Mouse (Mus musculus) myocyte (in vitro differentiated cells): ENCODE measurements around the gene Tcl1b2. TPM values are rescaled to one million over a fixed set of nuclear protein-coding genes. Genes with fewer than 3 reads are reported as not detected.
"Not testable (repeated sequence)": the region's sequence is repeated elsewhere in the genome, so short reads cannot be mapped to it uniquely, and the experiment has no call there.

Source experiments
- H3K27me3 ChIP-seq: one replicate; pipeline ENCODE4 v1.6.1; 2011; ENCODE audit not compliant: control insufficient read depth, insufficient read depth, insufficient read length
- H3K36me3 ChIP-seq: one replicate; pipeline ENCODE4 v1.6.1; 2011; ENCODE audit not compliant: control insufficient read depth, insufficient read depth
- H3K4me2 ChIP-seq: one replicate; pipeline ENCODE4 v1.6.1; 2011; ENCODE audit warnings: low read depth, control low read depth
- H3K4me3 ChIP-seq: one replicate; pipeline ENCODE4 v1.5.1; 2011; ENCODE audit warnings: mild to moderate bottlenecking, control low read depth, moderate library complexity
- H3K79me2 ChIP-seq: one replicate; pipeline ENCODE4 v1.6.1; 2011; ENCODE audit not compliant: control insufficient read depth, insufficient read depth
- H3ac ChIP-seq: one replicate; pipeline ENCODE4 v1.6.1; 2011; ENCODE audit not compliant: control insufficient read depth, insufficient read length
- CEBPB ChIP-seq: IDR thresholded peaks from 2 replicates; pipeline ENCODE4 v1.6.1; 2011; ENCODE audit warnings: mild to moderate bottlenecking, moderate library complexity; ENCODE audit not compliant: poor library complexity, insufficient read depth, severe bottlenecking
- E2F4 ChIP-seq: IDR thresholded peaks from one replicate; pipeline ENCODE4 v1.6.1; 2011; ENCODE audit warnings: mild to moderate bottlenecking, control low read depth, moderate library complexity; ENCODE audit not compliant: insufficient read depth
- MAX ChIP-seq: IDR thresholded peaks from one replicate; pipeline ENCODE4 v1.6.1; 2011; ENCODE audit warnings: low read depth, mild to moderate bottlenecking, control low read depth
- MYOD1 ChIP-seq, 3 experiments: IDR thresholded peaks; one replicate each; pipeline ENCODE4 v1.6.1; 2011; ENCODE audit warnings: control low read depth in 2 of 3, low read depth in 2 of 3, mild to moderate bottlenecking in 2 of 3, moderate library complexity in 1 of 3; ENCODE audit not compliant: insufficient read length in 2 of 3, control insufficient read depth in 1 of 3
- MYOG ChIP-seq, 3 experiments: IDR thresholded peaks; one replicate each; pipeline ENCODE4 v1.6.1; 2011; ENCODE audit warnings: control low read depth in 2 of 3, low read depth in 2 of 3, mild to moderate bottlenecking in 2 of 3; ENCODE audit not compliant: insufficient read length in 2 of 3, control insufficient read depth in 1 of 3, insufficient read depth in 1 of 3
- POLR2A ChIP-seq: IDR thresholded peaks from one replicate; pipeline ENCODE4 v1.6.1; 2011; ENCODE audit warnings: low read depth, mild to moderate bottlenecking, control low read depth, moderate library complexity; ENCODE audit not compliant: insufficient read length
- POLR2AphosphoS2 ChIP-seq: IDR thresholded peaks from one replicate; pipeline ENCODE4 v1.6.1; 2011; ENCODE audit warnings: low read depth, control low read depth; ENCODE audit not compliant: insufficient read length
- REST ChIP-seq: IDR thresholded peaks from one replicate; pipeline ENCODE4 v1.6.1; 2011; ENCODE audit warnings: mild to moderate bottlenecking, control low read depth, moderate library complexity; ENCODE audit not compliant: insufficient read depth, insufficient read length
- SRF ChIP-seq: IDR thresholded peaks from one replicate; pipeline ENCODE4 v1.6.1; 2011; ENCODE audit warnings: low read depth; ENCODE audit not compliant: control insufficient read depth, insufficient read length
- TCF12 ChIP-seq: IDR thresholded peaks from one replicate; pipeline ENCODE4 v1.6.1; 2011; ENCODE audit warnings: mild to moderate bottlenecking, control low read depth; ENCODE audit not compliant: poor library complexity, insufficient read depth, severe bottlenecking
- TCF3 ChIP-seq: IDR thresholded peaks from one replicate; pipeline ENCODE4 v1.6.1; 2011; ENCODE audit warnings: low read depth, control low read depth; ENCODE audit not compliant: insufficient read length
- USF1 ChIP-seq: IDR thresholded peaks from one replicate; pipeline ENCODE4 v1.6.1; 2011; ENCODE audit warnings: low read depth, mild to moderate bottlenecking, control low read depth, moderate library complexity
- polyA plus RNA-seq: library from polyadenylated mRNA; unstranded; fragments of >200 nt; fragmentation: generic; extraction: Trizol; gene quantifications from one replicate; pipeline ENCODE4 v1.2.1, GENCODE M21; 2012; ENCODE audit warnings: missing spikeins

Tcl1b2 gene
- polyA plus RNA-seq, 1 experiment = not detected

DNA sequence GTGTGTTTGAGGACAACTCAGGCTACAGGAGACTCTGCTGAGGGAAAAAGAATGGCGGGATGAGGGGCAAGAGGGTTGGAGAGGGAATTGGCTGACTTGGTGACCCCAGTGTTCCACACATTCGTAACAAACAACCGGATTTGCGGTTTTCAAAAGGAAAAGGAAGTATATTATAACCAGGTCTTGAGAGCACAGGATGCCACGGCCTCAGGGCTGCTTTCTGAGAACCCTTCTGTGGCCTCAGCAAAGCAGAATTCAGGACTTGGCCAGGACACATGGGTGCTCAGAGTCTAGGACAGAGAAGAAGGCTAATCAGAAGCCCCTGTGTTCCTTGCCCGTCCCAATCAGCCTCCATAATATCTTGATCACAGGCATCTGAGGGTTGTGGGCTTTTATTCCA is 13.0 kb downstream of the Tcl1b2 start:
- Histone ChIP-seq H3ac (no peak overlapping the region), H3K4me3 (no peak overlapping the region), H3K27me3 (no peaks in the 10 kb centered on the region), H3K4me2 (no peak overlapping the region), H3K79me2 (no peaks in the 10 kb centered on the region), H3K36me3 (no peaks in the 10 kb centered on the region)
- TF ChIP-seq CEBPB (no peak), REST (no peak), TCF3 (no peak), MAX (no peak), POLR2AphosphoS2 (no peak), SRF (no peak)

DNA sequence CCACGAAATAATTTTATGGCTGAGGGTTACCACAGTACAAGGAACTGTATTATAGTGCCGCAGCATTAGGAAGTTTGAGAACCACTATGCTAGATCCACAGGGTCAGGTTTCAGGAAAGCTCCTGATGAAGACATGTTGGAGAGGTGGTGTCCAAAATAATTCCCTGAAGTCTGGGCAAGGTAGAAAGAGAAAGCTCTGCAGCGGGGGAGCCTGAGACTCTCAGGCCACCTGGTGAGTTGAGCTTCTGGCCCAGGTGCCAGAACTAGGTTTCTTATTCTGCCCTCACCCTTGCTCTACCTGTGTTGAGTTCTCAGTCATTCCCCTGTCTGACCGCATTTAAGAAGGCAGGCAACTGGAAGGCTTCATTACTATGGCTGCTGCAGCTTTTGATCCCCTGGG is 13.6 kb downstream of the Tcl1b2 start, which contains the start of gene Tcl1b1:
Gene Tcl1b1 (plus strand): TSS at position 301 of the 400 bp plus-strand sequence.
- TF ChIP-seq REST (no peak), MYOD1 (IDR thresholded peaks at IDR 0.05; ENCODE audit: control insufficient read depth in 1 of 3, insufficient read length in 2 of 3, low read depth in 2 of 3) (no peak), CEBPB (no peak), POLR2A (no peak), MAX (no peak), E2F4 (no peak), SRF (no peak), USF1 (no peak), TCF3 (no peak), TCF12 (no peak), MYOG (IDR thresholded peaks at IDR 0.05; ENCODE audit: control insufficient read depth in 1 of 3, insufficient read depth in 1 of 3, insufficient read length in 2 of 3, low read depth in 2 of 3) (no peak), POLR2AphosphoS2 (no peak)
- no peaks in the 10 kb centered on the region for H3K27me3 ChIP-seq
- H3K36me3 ChIP-seq = no peaks in the 10 kb centered on the region
- H3ac ChIP-seq = no peak within 1 kb of the TSS
- H3K4me2 ChIP-seq = no peak within 1 kb of the TSS
- no peaks in the 10 kb centered on the region for H3K79me2 ChIP-seq
- no peak within 1 kb of the TSS for H3K4me3 ChIP-seq

GRCm38 (mm10) chr12:105166734-105167133 is 20.9 kb downstream of the Tcl1b2 start:
- Histone ChIP-seq H3K27me3 (no peaks in the 10 kb centered on the region), H3K4me2 (no peak overlapping the region), H3ac (no peak overlapping the region), H3K4me3 (no peak overlapping the region), H3K79me2 (no peaks in the 10 kb centered on the region), H3K36me3 (no peaks in the 10 kb centered on the region)
- TF ChIP-seq MAX (no peak), TCF3 (no peak), SRF (no peak), MYOG (IDR thresholded peaks at IDR 0.05; ENCODE audit: control insufficient read depth in 1 of 3, insufficient read depth in 1 of 3, insufficient read length in 2 of 3, low read depth in 2 of 3) (no peak), POLR2A (no peak), MYOD1 (IDR thresholded peaks at IDR 0.05; ENCODE audit: control insufficient read depth in 1 of 3, insufficient read length in 2 of 3, low read depth in 2 of 3) (no peak), POLR2AphosphoS2 (no peak), REST (no peak), E2F4 (no peak), TCF12 (no peak), USF1 (no peak), CEBPB (no peak)

DNA sequence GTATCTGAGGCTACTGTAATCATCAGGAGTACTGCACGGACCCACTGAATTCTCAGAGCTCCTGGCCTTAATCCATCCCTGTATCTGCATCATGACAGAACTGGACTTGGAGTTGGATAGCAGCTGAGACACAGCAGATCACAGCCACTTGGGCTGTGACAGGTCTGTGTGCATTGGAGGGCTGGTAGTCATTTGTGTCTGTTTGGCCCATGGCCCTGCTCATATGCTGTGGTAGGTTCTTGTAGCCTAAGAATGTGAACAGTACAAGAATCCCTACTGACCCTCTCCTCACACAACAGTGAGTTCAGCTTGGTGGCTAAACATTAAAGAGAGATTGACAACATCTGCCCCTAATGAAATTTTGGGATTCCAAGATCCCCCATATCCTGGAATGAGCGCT is 27.6 kb downstream of the Tcl1b2 start:
- H3K4me3 ChIP-seq = no peak overlapping the region
- no peaks in the 10 kb centered on the region for H3K27me3 ChIP-seq
- no peak overlapping the region for H3ac ChIP-seq
- H3K36me3 ChIP-seq = no peaks in the 10 kb centered on the region
- no peak overlapping the region for H3K4me2 ChIP-seq
- TF ChIP-seq CEBPB (no peak), E2F4 (no peak), MYOD1 (IDR thresholded peaks at IDR 0.05; ENCODE audit: control insufficient read depth in 1 of 3, insufficient read length in 2 of 3, low read depth in 2 of 3) (no peak), SRF (no peak), REST (no peak), MYOG (IDR thresholded peaks at IDR 0.05; ENCODE audit: control insufficient read depth in 1 of 3, insufficient read depth in 1 of 3, insufficient read length in 2 of 3, low read depth in 2 of 3) (no peak), USF1 (no peak), MAX (no peak), TCF3 (no peak), TCF12 (no peak), POLR2A (no peak), POLR2AphosphoS2 (no peak)
- H3K79me2 ChIP-seq = no peaks in the 10 kb centered on the region

DNA sequence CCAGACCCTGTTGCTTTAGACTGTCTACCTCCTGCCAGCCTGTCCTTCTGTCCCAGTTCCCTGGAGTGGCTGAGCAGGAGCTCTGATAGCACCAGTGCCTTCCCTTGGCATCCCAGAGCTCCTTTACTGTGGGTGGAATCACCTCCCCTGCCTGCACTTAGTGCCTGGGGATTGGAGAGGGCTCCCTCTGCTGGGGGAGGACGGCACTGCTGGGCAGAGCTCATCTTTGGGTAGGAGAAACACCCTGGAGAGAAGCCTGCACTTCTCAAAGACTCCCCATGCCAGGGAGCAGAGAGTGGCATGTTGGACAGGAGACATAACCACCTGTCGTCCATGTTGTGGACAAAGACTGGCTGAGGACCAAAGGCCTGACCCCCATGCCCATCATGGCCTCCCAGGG is 28.5 kb downstream of the Tcl1b2 start:
- H3K4me2 ChIP-seq, H3K4me3 ChIP-seq, H3K27me3 ChIP-seq, H3K79me2 ChIP-seq, H3ac ChIP-seq, H3K36me3 ChIP-seq: not testable (repeated sequence)

DNA sequence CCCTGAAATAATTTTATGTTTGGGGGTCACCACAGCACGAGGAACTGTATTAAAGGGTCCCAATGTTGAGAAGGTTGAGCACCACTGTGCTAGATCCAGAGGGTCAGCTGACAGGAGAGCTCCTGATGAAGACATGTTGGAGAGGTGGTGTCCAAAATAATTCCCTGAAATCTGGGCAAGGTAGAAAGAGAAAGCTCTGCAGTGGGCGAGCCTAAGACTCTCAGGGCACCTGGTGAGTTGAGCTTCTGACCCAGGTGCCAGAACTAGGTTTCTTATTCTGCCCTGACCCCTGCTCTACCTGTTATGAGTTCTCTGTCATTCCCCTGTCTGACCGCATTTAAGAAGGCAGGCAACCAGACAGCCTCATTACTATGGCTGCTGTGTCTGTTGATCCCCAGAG is 30.2 kb downstream of the Tcl1b2 start, which contains the start of gene Tcl1b5:
Gene Tcl1b5 (plus strand): TSS at position 301 of the 400 bp plus-strand sequence.
- H3K4me2 ChIP-seq, H3ac ChIP-seq: not testable (repeated sequence)

GRCm38 (mm10) chr12:105181040-105181644 is 35.3 kb downstream of the Tcl1b2 start:
- not testable (repeated sequence) for H3K79me2 ChIP-seq, H3K36me3 ChIP-seq, H3K4me3 ChIP-seq, H3K27me3 ChIP-seq, H3ac ChIP-seq, H3K4me2 ChIP-seq

More for the DNA sequence above, 30.2 kb downstream of the Tcl1b2 start, which contains the start of gene Tcl1b5:
- not testable (repeated sequence) for H3K4me3 ChIP-seq, H3K27me3 ChIP-seq, H3K79me2 ChIP-seq, H3K36me3 ChIP-seq

DNA sequence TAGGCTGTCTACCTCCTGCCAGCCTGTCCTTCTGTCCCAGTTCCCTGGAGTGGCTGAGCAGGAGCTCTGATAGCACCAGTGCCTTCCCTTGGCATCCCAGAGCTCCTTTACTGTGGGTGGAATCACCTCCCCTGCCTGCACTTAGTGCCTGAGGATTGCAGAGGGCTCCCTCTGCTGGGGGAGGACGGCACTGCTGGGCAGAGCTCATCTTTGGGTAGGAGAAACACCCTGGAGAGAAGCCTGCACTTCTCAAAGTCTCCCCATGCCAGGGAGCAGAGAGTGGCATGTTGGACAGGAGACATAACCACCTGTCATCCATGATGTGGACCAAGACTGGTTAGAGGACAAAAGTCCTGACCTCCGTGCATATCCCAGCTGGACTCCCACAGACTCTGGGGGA is 43.2 kb downstream of the Tcl1b2 start:
- H3ac ChIP-seq, H3K4me3 ChIP-seq, H3K4me2 ChIP-seq: not testable (repeated sequence)

More for the DNA sequence above, 43.2 kb downstream of the Tcl1b2 start:
- H3K79me2 ChIP-seq, H3K27me3 ChIP-seq, H3K36me3 ChIP-seq: not testable (repeated sequence)
